Comparison of ENCODE assay signal across 18 mouse cellular contexts in the genomic region with DNA sequence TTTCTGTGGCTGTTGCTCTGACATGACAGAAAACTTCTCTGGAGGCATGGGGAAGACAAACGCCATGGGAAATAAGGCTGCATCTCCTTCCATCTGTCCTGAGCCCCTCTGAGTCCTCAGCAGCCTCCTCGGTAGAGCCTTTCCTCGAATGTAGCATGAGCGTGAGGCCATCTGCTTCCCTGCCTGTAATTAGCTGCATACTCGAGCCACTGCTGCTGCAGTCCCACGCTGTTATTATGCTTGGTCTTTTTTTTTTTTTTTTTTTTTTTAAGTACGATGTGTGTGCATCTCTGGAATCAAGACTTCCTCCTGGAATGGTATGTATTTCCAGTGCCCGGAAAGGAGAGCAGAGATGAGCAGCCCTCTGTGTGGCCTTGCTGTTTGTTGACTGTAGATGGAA. TPM values are rescaled to one million over a fixed set of nuclear protein-coding genes. Genes with fewer than 3 reads are reported as not detected.
A peak's percentile ranks its signal among the peaks of the same experiment; 100 is the strongest.
DNase-seq lines count a peak whose midpoint lies in the region; ATAC-seq lines count a peak whose summit lies in the region.
"Had no signal": no experiment of that assay in that cellular context is flagged by ENCODE, and none has a peak within 500 bp of the region (broad histone marks: within the 10 kb centered on the region; RNA-seq: fewer than 3 reads in every experiment).

No protein-coding gene starts in this region.

- DNase-seq in frontal cortex, postnatal 25 days (ENCODE audit: low spot score in 2 of 2): no peak
- peak; percentile 72 for DNase-seq in forebrain, embryonic 14.5 days (ENCODE audit: low spot score)
- DNase-seq in right cerebral cortex, postnatal 14 days: peak; percentile 18
- DNase-seq in thymus, postnatal 10 days (ENCODE audit: low spot score in 2 of 2): no peak
- DNase-seq: cerebellum, adult 9-10 months; gastrocnemius, postnatal 36 days; lung, postnatal 14 days; thymus, postnatal 14 days had no signal

- no peak overlapping the region for H3K9ac ChIP-seq in midbrain, embryonic 16.5 days (ENCODE audit: low read depth, low read length)
- H3K9ac ChIP-seq in midbrain, embryonic 15.5 days: no peak overlapping the region
- no peak overlapping the region for H3K9ac ChIP-seq in forebrain, embryonic 14.5 days (ENCODE audit: low read length)
- H3K9ac ChIP-seq in intestine, embryonic 15.5 days: no peak overlapping the region
- H3K9ac ChIP-seq: embryonic facial prominence, embryonic 13.5 days; heart, embryonic 13.5 days; hindbrain, embryonic 15.5 days; limb, embryonic 12.5 days; liver, embryonic 15.5 days had no signal

- 0 out of 2 replicates have a peak overlapping the region, but pooled peaks have one; percentile 11 for H3K27ac ChIP-seq in midbrain, embryonic 16.5 days (ENCODE audit: low read length)
- no peak overlapping the region for H3K27ac ChIP-seq in midbrain, embryonic 15.5 days
- H3K27ac ChIP-seq in forebrain, embryonic 14.5 days (ENCODE audit: low read depth, low read length): no peak overlapping the region
- no peak overlapping the region for H3K27ac ChIP-seq in intestine, embryonic 15.5 days
- H3K27ac ChIP-seq: embryonic facial prominence, embryonic 13.5 days; heart, embryonic 13.5 days; hindbrain, embryonic 15.5 days; layer of hippocampus, adult 2 months; limb, embryonic 12.5 days; liver, embryonic 15.5 days had no signal

- H3K4me2 ChIP-seq in midbrain, embryonic 16.5 days (ENCODE audit: low read length): no peak overlapping the region
- no peak overlapping the region for H3K4me2 ChIP-seq in midbrain, embryonic 15.5 days
- H3K4me2 ChIP-seq in forebrain, embryonic 14.5 days (ENCODE audit: low read length): no peak overlapping the region
- no peak overlapping the region for H3K4me2 ChIP-seq in intestine, embryonic 15.5 days (replicated peaks)
- H3K4me2 ChIP-seq: embryonic facial prominence, embryonic 13.5 days; heart, embryonic 13.5 days; hindbrain, embryonic 15.5 days; limb, embryonic 12.5 days; liver, embryonic 15.5 days had no signal

- no peaks in the 10 kb centered on the region for H3K9me3 ChIP-seq in midbrain, embryonic 16.5 days (replicated peaks; ENCODE audit: control insufficient read depth, low read length, poor library complexity, severe bottlenecking)
- no peaks in the 10 kb centered on the region for H3K9me3 ChIP-seq in midbrain, embryonic 15.5 days
- no peaks in the 10 kb centered on the region for H3K9me3 ChIP-seq in forebrain, embryonic 14.5 days (replicated peaks; ENCODE audit: control insufficient read depth, low read length)
- no peaks in the 10 kb centered on the region for H3K9me3 ChIP-seq in intestine, embryonic 15.5 days
- H3K9me3 ChIP-seq: embryonic facial prominence, embryonic 13.5 days; heart, embryonic 13.5 days; hindbrain, embryonic 15.5 days; limb, embryonic 12.5 days; liver, embryonic 15.5 days had no signal

- no peaks in the 10 kb centered on the region for H3K36me3 ChIP-seq in midbrain, embryonic 16.5 days (ENCODE audit: control insufficient read depth, insufficient read depth, low read length)
- H3K36me3 ChIP-seq in midbrain, embryonic 15.5 days (replicated peaks): no peaks in the 10 kb centered on the region
- no peaks in the 10 kb centered on the region for H3K36me3 ChIP-seq in forebrain, embryonic 14.5 days (ENCODE audit: control insufficient read depth, insufficient read depth, low read length)
- H3K36me3 ChIP-seq in intestine, embryonic 15.5 days: no peaks in the 10 kb centered on the region
- H3K36me3 ChIP-seq: embryonic facial prominence, embryonic 13.5 days; heart, embryonic 13.5 days; hindbrain, embryonic 15.5 days; limb, embryonic 12.5 days; liver, embryonic 15.5 days had no signal

- ATAC-seq in frontal cortex, adult (ENCODE audit: low TSS enrichment): peak; percentile 82
- ATAC-seq in midbrain, embryonic 16.5 days: no peak
- no peak for ATAC-seq in midbrain, embryonic 15.5 days (replicated peaks)
- ATAC-seq in forebrain, embryonic 14.5 days: peak; percentile 83; the same call in 1 of the 2 replicates
- no peak for ATAC-seq in intestine, embryonic 15.5 days

- 30% methylated on average over 8 of the region's 8 CpGs for WGBS in midbrain, embryonic 16.5 days
- WGBS in midbrain, embryonic 15.5 days: 33% methylated on average over 8 of the region's 8 CpGs
- 47% methylated on average over 8 of the region's 8 CpGs for whole genome bisulfite sequencing in forebrain, embryonic 14.5 days
- 61% methylated on average over 8 of the region's 8 CpGs for WGBS in intestine, embryonic 15.5 days

- H3K4me3 ChIP-seq in midbrain, embryonic 16.5 days (ENCODE audit: low read depth, low read length): no peak overlapping the region
- no peak overlapping the region for H3K4me3 ChIP-seq in midbrain, embryonic 15.5 days
- H3K4me3 ChIP-seq in forebrain, embryonic 14.5 days (ENCODE audit: low read depth, low read length): no peak overlapping the region
- H3K4me3 ChIP-seq in intestine, embryonic 15.5 days (replicated peaks): no peak overlapping the region
- H3K4me3 ChIP-seq: embryonic facial prominence, embryonic 13.5 days; heart, embryonic 13.5 days; hindbrain, embryonic 15.5 days; layer of hippocampus, adult 2 months; limb, embryonic 12.5 days; liver, embryonic 15.5 days had no signal

- no peaks in the 10 kb centered on the region for H3K27me3 ChIP-seq in midbrain, embryonic 16.5 days (ENCODE audit: control insufficient read depth, insufficient read depth, low read depth, low read length)
- no peaks in the 10 kb centered on the region for H3K27me3 ChIP-seq in midbrain, embryonic 15.5 days (replicated peaks)
- no peaks in the 10 kb centered on the region for H3K27me3 ChIP-seq in forebrain, embryonic 14.5 days (replicated peaks; ENCODE audit: control insufficient read depth, insufficient read depth, low read length)
- H3K27me3 ChIP-seq in intestine, embryonic 15.5 days (replicated peaks): no peaks in the 10 kb centered on the region
- H3K27me3 ChIP-seq: embryonic facial prominence, embryonic 13.5 days; heart, embryonic 13.5 days; hindbrain, embryonic 15.5 days; limb, embryonic 12.5 days; liver, embryonic 15.5 days had no signal

- H3K4me1 ChIP-seq in midbrain, embryonic 16.5 days (ENCODE audit: control insufficient read depth, insufficient read depth, low read length): no peaks in the 10 kb centered on the region
- H3K4me1 ChIP-seq in midbrain, embryonic 15.5 days: no peaks in the 10 kb centered on the region
- peaks cover 7% of the 10 kb centered on the region; the same call in 1 of the 2 replicates for H3K4me1 ChIP-seq in forebrain, embryonic 14.5 days (ENCODE audit: control insufficient read depth, insufficient read depth, low read length)
- H3K4me1 ChIP-seq in intestine, embryonic 15.5 days (replicated peaks): no peaks in the 10 kb centered on the region
- H3K4me1 ChIP-seq: liver, embryonic 15.5 days had no signal

RNA-seq across cellular contexts. Expression of a gene that starts 36.6 kb away (rescaled TPM):
- polyA plus RNA-seq in midbrain, embryonic 16.5 days (2015; fragmentation: Nextera tagmentation; extraction: Ambion mirVana): 16.0 and 16.3 TPM in 2 replicates
- polyA plus RNA-seq in midbrain, embryonic 15.5 days (2015; fragmentation: Nextera tagmentation; extraction: Ambion mirVana): 15.0 and 17.0 TPM in 2 replicates
- 11.4 and 13.0 TPM in 2 replicates for polyA plus RNA-seq in forebrain, embryonic 14.5 days (2014; fragmentation: Nextera tagmentation; extraction: Ambion mirVana)
- 5.9 and 6.3 TPM in 2 replicates for polyA plus RNA-seq in intestine, embryonic 15.5 days (2015; fragmentation: Nextera tagmentation; extraction: Ambion mirVana)

Comparison
In these comparisons a context has a peak if more than half of its experiments do, and no peak if none do; other contexts are left out.
1. ATAC-seq: peak in frontal cortex, adult (single experiment) and forebrain, embryonic 14.5 days (single experiment); none in midbrain, embryonic 16.5 days (single experiment), midbrain, embryonic 15.5 days (single experiment) and intestine, embryonic 15.5 days (single experiment).
2. DNase-seq: peak in forebrain, embryonic 14.5 days (single experiment) and right cerebral cortex, postnatal 14 days (single experiment); none in frontal cortex, postnatal 25 days (0 of 2) and thymus, postnatal 10 days (0 of 2).